Mouse (Mus musculus): Measurements from ENCODE around the gene Kcnb1.
A peak's percentile ranks its signal among the peaks of the same experiment; 100 is the strongest.

The Kcnb1 gene

DNA sequence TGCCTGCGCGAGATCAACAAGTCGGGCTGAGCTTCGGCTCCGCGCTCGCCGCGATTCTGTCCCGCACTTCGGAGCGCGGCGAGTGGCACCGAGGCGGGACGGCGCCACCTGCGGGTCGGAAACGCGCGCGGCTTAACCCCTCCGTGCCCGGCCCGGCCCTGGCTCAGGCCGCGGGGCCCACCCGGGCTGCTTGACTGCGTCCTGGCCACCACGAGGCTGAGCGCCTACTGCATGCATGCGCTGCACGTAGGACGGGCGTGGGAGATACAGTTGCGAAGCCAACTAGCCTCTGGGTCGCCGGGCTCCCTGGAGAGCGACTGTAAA is at the start of gene Kcnb1:
TSS of gene Kcnb1 (minus strand) at position 80 of the 324 bp plus-strand sequence.
- peak; percentile 64 for DNase-seq (ENCODE audit: low spot score)

DNA sequence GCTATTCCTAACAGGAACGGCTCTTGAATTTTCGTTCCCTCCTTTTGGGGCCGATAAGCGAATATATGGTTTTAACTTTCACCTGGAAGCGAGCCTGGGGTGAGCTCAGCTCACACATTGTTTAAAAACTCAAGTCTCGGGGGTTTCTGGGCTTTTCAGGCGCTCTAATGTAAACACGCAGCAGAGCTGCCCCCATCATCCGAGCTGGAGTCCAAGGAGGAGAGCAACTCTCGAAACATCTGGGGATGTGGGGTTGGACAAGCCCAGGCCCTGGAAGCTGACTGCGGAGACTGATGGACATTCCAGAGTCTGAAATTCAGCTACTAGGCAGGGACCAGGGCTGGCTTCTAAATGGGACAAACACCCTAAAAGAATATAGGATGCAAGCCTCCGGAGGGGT is 49.3 kb upstream of the Kcnb1 start:
- no peak for DNase-seq (ENCODE audit: low spot score)

DNA sequence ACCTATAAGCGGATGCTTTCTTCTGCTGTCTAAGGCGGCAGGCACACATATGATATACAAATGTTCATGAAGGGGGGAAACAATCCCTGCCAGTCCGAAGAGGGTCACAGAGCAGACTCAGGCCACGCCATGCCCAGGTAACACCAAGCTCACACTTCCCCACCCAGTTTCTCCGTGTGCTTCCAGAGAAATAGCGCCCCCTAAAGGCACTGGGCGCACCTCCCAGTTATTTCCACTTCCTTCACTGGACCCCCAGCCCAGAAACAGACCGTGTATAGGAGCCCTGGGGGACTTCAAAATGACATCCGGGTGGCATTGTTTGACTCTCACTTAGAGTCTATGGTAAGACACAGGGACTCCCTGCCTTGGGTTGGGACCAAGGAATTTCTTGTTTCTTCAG is 47.3 kb upstream of the Kcnb1 start:
- DNase-seq (ENCODE audit: low spot score) = no peak

DNA sequence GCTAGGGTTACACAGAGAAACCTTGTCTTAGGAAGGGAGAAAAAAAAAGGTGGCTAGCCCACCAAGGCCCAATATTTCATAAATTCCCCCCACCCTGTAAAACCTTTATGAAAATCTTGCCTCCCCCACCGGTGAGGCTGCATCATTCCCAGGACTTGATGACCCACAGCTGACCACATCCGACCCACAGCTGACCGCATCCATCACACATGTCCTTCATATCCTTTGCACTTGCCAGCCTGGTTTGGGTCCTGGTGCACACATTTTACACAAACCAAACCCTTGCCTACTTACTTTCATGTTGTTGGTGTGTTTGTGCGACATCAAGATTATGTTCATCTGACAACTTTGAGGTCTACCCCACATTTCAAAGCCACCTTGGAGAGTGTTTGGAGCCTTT is 46.2 kb upstream of the Kcnb1 start:
- DNase-seq (ENCODE audit: low spot score) = no peak

DNA sequence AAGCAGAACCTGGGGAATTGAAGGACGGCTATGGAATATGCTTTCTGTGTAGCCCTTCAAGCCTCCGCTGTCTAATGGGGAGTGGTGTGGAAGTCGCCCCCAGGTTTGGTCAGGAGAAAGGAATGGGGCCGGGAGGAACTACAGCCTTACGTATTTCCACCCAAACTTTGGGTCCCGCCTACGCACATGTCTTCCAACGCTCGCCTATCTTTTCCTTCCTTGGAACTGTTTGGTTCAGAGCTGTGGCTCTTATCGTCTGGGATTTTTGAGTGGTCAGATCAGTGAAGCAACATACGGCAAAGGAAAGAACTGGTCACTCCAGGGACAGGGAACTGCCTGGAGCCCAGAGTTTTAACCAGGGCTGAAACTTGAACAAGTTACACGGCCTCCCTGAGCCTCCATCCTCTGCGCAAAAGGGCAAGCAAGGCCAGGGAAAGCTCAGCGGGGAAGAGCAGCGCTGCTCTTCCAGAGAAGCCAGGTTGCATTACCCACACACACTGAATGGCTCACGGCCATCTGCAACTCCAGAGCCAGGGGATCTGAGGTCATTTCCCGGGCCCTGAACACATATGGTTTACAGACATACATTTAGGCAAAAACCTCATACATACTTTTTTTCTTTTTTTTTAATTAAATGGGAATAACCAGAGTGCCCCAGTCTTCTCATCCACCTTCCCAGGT is 45.5 kb upstream of the Kcnb1 start:
- peak; percentile 33 for DNase-seq (ENCODE audit: low spot score)

DNA sequence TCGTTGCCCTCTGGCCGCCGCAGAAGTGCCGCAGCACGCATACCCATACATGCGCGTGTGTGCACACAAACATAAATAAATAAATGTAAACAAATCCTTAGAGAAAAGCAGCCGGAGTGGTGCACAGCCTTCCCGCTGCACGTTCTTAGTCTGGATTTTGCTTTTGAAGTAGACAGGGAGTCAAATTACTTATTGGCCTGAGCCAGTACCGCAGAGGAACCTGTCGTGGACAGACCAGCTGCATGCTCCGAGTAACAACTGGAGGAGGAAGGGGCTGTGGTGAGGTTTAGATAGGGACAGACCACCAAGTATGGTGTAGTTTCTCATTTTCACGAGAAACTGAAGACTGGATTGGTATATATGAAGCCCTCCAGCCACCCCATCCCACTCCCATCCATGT is 43.8 kb upstream of the Kcnb1 start:
- DNase-seq (ENCODE audit: low spot score) = no peak

DNA sequence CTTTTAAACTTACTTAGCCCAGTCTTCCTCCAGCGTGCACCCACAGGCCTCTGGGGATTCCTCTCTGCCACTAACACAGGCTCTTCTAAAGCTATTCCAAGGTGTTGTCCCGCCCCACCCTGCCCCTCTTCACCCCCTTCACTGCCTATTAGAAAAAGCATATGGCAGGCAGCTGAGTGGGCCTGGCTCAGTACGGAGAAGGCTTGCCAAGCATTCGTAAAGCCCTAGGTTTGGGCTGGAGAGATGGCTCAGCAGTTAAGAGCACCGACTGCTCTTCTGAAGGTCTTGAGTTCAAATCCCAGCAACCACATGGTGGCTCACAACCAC is 43.0 kb upstream of the Kcnb1 start:
- DNase-seq (ENCODE audit: low spot score) = no peak

DNA sequence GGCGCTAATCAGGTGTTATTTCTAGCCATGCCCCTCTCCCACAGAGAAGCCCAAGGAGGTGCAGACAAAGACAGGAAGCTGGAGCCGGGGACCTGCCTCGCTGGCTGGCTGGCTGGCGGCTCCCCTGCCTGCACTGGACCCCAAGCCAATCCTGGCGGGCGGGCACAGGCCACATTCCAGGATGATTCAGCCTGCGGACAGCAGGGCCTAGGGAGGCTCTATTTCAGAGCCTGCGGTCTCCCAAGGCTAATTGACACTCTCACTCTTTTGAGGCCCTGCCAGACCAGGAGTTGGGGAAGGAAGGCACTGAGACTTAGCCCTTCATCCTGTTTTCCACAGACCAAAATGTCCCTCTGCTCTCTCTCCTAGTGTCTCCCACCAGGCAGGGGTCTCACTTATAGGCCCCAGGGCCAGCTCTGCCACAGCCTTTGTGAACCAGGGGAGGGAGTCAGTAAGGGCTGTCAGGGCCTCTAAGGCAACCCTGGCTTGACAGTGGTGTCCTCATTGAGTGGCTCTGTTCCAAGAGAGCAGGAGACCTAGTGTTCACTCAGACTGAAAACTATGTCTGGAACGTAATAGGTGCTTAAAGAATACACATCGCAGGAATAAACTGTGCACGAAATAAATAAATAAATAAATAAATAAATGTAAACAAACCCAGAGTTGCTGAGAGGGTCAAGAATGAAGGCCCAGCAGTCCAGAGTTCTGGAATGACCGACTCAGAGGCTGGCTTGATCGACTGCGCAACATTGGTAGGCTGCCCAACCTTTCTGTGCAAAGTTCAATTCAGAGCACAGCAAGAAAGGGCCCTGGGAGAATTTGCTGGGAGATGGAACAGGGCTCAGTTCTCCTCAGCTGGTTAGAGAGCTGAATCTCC is 42.4 kb upstream of the Kcnb1 start:
- DNase-seq (ENCODE audit: low spot score) = peak; percentile 38

DNA sequence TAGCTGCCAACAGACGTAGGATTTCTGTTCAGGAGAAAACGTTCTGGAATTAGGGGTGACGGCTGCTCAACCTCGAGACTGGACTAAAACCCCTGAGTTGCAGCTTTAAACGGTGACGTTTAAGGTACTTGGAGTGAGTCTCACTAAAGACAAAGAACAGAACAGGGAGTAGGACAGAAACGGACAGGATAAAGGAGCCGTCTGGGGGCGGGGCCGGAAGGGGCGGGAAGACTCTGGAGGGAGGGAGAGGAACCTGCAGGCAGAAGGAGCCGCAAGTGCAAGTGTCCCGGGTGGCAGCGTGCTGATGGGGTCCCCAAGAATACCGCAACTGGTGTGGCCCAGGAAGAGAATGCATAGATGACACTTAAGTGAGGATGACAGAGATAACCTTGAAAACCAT is 40.6 kb upstream of the Kcnb1 start:
- no peak for DNase-seq (ENCODE audit: low spot score)

DNA sequence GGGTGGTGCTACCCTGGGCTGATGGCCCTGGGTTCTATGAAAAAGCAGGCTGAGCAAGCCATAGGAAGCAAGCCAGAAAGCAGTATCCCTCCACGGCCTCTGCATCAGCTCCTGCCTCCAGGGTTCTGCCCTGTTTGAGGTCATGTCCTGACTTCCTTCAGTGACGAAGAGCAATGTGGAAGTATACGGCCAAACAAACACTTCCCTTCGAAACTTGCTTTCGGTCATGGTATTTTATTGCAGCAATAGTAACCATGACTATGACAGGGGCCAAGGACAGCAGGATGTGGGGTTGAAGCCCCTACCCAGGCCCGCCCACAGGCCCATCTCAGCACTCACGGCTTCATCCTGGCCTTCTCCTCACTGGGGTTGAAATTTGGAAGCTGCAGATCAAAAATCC is 35.0 kb upstream of the Kcnb1 start:
- no peak for DNase-seq (ENCODE audit: low spot score)

DNA sequence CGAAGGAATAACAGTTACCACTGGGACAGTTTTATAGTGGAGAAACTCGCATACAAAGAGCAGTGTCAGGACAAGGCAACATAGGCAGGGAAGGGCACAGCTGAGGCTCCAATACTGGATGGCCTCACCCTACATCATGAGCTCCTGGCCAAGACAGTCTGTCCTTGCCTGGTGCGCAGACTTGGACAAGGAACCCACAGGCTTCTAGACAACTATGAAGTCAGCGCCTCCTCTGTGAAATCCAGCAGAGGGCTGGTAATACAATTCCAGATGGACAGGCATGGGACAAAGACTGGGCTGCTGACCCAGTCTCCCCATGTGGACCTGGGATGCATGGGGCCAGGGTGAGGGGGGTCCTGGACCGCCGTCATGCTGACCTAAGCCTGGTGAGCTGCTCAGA is 34.2 kb upstream of the Kcnb1 start:
- no peak for DNase-seq (ENCODE audit: low spot score)

DNA sequence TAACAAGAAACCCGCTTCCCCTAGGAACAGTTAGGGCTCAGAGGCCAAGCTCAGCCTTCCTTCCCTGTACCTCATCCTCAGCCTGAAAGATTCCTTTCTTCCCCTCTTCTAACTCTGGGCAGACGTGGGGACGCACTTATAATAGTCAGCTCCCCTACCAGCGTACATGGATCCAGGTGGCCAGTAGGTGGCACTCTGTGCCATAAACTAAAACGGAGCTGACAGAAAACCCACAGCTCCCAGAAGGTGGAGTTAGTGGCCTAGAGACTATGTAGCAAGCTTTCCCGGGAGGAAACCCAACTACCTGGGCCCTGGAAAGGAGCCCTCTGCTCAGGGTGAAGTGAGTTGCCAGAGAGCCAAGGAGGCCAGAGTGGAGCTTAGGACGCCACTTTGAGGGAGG is 32.2 kb upstream of the Kcnb1 start:
- DNase-seq (ENCODE audit: low spot score) = peak; percentile 39

DNA sequence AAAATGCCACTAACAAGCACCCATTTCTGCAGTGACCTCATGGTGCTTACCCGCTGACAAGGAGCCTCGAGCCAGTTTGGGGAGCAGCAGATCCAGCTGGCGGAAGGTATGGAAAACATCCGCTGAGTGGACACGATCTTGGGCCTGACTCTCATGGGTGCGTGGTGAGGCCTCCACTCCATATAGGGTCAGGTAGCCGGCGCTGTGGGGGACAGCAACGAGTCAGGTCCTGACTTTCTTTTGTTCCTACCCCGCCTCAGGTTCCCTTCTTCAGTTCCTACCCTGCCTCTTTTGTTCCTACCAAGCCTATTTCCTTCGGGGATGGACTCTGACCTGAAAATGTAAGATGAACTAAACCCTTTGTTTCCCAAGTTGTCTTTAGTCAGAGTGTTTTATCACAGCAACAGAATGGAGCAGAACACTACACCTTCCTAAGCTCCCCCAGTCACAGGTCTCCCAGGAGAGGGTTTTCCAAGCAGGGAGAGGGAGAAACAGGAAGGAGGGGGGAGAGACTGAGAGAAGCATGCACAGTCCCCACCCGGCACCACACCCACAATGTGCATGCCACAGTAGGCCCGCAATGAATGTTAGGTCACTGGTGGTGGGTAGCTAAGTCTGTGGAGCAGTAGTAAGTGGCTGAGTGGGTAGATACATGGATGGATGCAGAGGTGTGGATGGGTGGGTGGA is 31.3 kb upstream of the Kcnb1 start:
- no peak for DNase-seq (ENCODE audit: low spot score)

DNA sequence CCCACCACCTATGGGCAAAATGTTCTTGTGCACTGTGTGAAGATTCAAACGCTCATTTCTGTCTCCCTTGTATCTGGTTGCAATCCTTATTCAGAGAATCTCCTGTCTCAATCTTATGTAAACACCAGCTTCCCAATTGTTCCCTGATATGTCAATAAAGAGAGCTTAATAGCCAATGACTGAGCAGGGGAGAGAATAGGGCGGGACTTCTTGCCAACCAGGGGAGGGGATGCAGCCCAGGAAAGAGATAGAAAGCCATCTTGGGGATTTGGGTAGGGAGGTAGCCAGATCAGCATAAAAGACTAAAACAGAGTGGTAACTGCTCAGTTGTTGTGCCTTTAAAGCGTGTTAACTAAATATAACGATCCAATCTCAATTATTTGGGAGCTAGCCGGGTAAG is 30.8 kb upstream of the Kcnb1 start:
- DNase-seq (ENCODE audit: low spot score) = no peak

DNA sequence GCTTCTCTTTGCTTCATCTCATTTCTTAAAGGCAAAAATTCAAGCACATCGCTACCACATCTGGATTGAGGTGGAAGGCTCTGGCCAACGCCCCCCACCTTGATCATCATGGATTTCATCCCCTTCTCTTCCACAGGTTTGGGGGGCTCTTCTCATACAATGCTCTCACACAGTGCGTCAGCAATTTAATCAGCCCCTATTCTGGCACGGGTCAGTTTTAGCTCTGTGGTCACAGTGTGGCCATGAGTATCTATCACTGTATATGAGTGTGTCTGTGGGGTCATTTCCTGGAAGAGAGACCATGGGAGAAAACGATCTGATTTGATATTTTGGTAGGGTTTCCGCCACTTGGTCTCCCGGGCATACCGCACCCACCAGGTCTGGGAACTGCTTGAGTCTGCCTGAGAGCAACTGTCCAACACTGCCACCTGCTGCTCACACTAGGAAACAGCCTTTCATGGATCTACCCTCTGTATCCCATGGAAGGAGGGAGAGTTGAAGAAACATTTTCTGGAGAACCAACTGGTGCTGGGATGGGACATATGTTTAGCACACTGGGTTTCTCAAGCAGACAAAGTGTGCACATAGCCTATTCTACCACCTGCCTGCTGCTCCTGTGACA is 29.3 kb upstream of the Kcnb1 start:
- DNase-seq (ENCODE audit: low spot score) = peak; percentile 74

DNA sequence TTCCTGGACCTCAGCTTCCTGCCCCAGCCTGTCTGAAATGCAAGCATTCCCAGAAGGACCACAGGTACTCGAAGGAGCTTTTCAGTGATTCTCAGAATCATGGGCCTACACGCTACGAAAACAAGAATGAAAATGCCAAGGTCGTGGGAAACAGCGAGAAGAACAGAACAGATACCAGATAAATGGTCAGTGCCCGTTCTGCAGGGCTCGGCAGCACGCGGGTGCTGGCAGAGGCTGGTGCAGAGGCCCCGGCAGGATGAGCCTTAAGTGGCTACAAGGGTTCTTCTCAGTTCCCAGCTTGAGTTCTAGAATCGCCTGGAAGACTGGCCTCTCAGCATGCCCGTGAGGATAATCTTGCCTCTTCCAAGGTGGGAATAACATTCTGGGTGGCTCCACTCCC is 23.7 kb upstream of the Kcnb1 start:
- no peak for DNase-seq (ENCODE audit: low spot score)

DNA sequence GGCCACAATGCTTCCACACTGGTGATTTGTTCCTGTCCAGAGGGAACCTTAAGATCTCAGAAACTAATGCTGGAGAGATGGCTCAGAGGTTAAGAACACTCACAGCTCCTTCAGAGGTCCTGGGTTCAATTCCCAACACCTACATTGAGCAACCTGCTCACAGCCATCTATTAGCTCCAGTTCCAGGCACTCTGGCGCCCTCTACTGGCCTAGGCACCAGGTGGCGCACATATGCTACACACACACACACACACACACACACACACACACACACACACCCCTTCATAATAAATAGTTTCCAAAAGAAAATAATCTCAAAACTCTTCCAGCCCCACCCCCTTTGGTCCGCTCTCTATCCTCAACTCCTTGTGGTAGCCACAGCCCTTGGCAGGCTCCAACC is 23.1 kb upstream of the Kcnb1 start:
- DNase-seq (ENCODE audit: low spot score) = no peak

DNA sequence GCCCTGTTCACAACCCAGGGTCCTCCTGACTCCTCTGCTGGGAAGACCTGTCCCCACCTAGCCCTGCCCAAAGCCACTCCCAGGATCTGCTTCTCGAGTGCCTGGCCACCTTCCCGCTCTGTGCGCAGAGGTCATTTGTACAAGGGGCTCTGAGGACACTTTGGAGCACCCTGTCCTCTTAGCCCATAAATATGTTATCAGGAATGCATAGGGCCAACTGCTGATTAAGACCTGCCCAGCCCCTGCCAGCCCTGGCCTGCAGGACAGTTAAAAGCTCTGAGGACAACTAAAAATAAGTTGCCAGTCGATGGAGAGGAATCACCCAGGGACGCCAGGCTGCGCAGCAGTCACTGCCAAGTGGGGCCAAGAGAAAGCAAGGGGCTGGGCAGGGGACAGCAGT is 22.6 kb upstream of the Kcnb1 start:
- DNase-seq (ENCODE audit: low spot score) = no peak

DNA sequence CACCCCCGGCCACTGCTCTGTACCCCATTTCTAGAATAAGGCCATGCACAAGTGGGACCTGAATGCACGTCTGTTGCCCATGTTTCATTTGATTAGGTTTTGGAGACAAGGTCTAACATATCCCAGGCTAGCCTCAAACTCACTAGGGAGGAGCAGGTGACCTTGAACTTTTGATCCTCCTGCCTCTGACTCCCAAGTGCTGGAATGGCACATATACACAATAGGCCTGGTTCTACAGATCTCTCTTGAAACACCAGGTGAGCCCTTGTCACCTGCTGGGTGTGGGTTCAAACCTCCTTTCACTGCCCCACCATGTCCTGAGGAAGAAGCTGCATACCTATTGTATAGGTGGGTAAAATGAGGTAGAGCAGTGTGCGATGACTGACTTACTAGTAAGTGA is 22.1 kb upstream of the Kcnb1 start:
- DNase-seq (ENCODE audit: low spot score) = no peak

DNA sequence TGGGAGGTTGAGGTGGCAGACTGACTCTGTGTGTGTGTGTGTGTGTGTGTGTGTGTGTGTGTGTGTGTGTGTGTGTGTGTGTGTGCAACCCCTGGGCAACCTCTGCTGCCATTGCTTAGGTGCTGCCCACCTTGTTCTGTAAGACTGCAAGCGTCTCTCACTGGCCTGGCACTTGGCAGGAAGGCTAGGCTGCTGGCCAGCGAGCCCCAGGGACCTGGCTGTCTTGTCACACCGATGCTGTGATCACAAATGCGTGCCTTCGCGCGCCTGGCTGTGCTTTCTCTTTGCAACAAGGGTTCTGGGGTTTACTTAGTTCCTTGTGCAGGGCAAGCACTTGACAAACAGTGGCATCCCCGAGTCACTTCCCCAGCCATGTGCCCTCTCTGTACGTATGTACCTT is 19.9 kb upstream of the Kcnb1 start:
- DNase-seq (ENCODE audit: low spot score) = no peak

DNA sequence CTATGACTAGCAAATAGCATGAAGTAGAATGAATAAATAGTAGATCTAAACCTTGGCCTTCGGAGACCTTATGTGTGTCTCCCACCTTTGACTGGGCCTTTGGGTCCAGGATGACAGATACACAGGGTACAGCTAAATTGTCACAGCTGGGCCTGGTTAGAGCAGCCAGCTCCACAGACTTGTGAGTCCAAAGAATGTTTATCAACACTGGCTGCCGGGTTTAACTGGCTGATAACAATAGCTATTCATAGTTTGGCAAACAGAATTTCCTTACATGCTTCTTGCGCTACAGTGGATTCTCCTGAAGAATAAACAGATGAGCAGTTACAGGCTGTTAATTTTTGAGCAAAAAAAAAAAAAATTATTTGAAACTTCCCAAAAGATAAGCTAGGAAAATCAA is 19.0 kb upstream of the Kcnb1 start:
- DNase-seq (ENCODE audit: low spot score) = no peak

DNA sequence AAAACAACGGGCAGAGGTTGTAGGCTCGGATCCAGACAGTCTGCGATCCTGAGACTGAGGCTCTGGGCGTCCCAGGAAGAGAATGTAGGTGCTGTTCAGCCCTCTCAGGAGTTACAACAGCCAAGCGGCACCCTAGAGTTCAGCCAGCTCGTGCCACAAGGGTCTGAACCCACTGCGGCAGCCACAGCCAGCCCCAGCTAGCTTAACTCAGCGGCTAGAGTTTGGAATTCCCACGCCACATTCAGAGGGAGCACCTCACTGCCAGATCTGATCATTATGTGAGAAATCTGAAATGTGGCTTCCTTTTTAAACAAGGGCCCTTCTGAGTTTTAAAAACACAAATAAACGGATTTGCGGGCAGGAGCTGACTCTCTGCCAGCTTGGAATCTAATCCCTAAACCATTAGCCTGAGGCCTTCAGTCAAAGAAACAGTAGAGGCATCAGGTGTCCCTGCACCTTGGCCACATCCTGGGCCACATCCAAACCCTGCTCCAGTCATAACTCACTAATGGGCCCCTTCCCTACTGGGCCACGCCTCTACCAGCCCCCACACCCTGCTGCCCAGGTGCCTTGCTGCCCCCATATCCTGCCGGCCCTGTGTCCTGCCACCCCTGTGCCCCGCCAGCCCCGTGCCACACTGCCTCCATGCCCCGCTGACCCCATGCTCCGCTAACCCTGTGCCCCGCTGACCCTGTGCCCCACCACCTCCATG is 16.1 kb upstream of the Kcnb1 start:
- no peak for DNase-seq (ENCODE audit: low spot score)
